Mouse (Mus musculus) adrenal gland, postnatal 36 days (tissue): ENCODE measurements around the gene Cacng7. TPM values are rescaled to one million over a fixed set of nuclear protein-coding genes. Genes with fewer than 3 reads are reported as not detected.
A peak's percentile ranks its signal among the peaks of the same experiment; 100 is the strongest.

ENCODE experiments used
- DNase-seq, 2 experiments: peaks; one replicate each; pipeline ENCODE4 v3.0.0; 2021; ENCODE audit warnings: mixed read lengths in 1 of 2
- total RNA-seq, 2 experiments: library from RNA; stranded (reverse); gene quantifications; 2 replicates each; pipeline ENCODE4 v1.2.3; 2021

Gene Cacng7
- total RNA-seq, 2 experiments from 2014 or later: 7.0 to 8.0 TPM

GRCm38 (mm10) chr7:3302556-3303275 is 30.0 kb upstream of the Cacng7 start:
- DNase-seq: peak in 1 of 2 experiments; percentile 35

GRCm38 (mm10) chr7:3303276-3303781 is 29.4 kb upstream of the Cacng7 start:
- peak; percentile 35 to 46 for DNase-seq

- no peak for DNase-seq
Observed at GRCm38 (mm10) chr7:3303789-3304188, 29.0 kb upstream of the Cacng7 start.

- no peak for DNase-seq
Observed at GRCm38 (mm10) chr7:3304298-3304697, 28.5 kb upstream of the Cacng7 start.

- DNase-seq: no peak
Observed at GRCm38 (mm10) chr7:3306400-3306799, 26.4 kb upstream of the Cacng7 start.

- DNase-seq: no peak
Observed at GRCm38 (mm10) chr7:3308646-3309045, 24.1 kb upstream of the Cacng7 start.

- no peak for DNase-seq
Observed at GRCm38 (mm10) chr7:3310233-3310632, 22.5 kb upstream of the Cacng7 start.

GRCm38 (mm10) chr7:3313571-3313970 is 19.2 kb upstream of the Cacng7 start:
- no peak for DNase-seq

GRCm38 (mm10) chr7:3314121-3314520 is 18.6 kb upstream of the Cacng7 start:
- DNase-seq: no peak

- no peak for DNase-seq
Observed at GRCm38 (mm10) chr7:3317704-3318103, 15.1 kb upstream of the Cacng7 start.

- DNase-seq: no peak
Observed at GRCm38 (mm10) chr7:3320856-3321255, 11.9 kb upstream of the Cacng7 start.

GRCm38 (mm10) chr7:3323826-3324225 is 8.9 kb upstream of the Cacng7 start:
- no peak for DNase-seq

- DNase-seq: no peak
Observed at GRCm38 (mm10) chr7:3327961-3328360, 4.8 kb upstream of the Cacng7 start.

GRCm38 (mm10) chr7:3329776-3330546 is 2.8 kb upstream of the Cacng7 start:
- DNase-seq: peak; percentile 80 to 86

- DNase-seq: no peak
Observed at GRCm38 (mm10) chr7:3331171-3331570, 1.6 kb upstream of the Cacng7 start.

GRCm38 (mm10) chr7:3331581-3332223 is 1.1 kb upstream of the Cacng7 start:
- peak; percentile 44 to 59 for DNase-seq

GRCm38 (mm10) chr7:3332224-3332615 is 535 bp upstream of the Cacng7 start:
- DNase-seq: no peak

GRCm38 (mm10) chr7:3333542-3333941 is 787 bp downstream of the Cacng7 start:
- no peak for DNase-seq

GRCm38 (mm10) chr7:3336412-3336811 is 3.7 kb downstream of the Cacng7 start:
- DNase-seq: no peak

- DNase-seq: no peak
Observed at GRCm38 (mm10) chr7:3338286-3338935, 5.7 kb downstream of the Cacng7 start.

- DNase-seq: no peak
Observed at GRCm38 (mm10) chr7:3339010-3339409, 6.3 kb downstream of the Cacng7 start.

GRCm38 (mm10) chr7:3343861-3344260 is 11.1 kb downstream of the Cacng7 start:
- DNase-seq: no peak
